Mouse (Mus musculus): ENCODE results near the gene Rarres1. TPM values are rescaled to one million over a fixed set of nuclear protein-coding genes. Genes with fewer than 3 reads are reported as not detected.

The Rarres1 gene
- total and polyA plus RNA-seq, 3 experiments, result not detected

DNA sequence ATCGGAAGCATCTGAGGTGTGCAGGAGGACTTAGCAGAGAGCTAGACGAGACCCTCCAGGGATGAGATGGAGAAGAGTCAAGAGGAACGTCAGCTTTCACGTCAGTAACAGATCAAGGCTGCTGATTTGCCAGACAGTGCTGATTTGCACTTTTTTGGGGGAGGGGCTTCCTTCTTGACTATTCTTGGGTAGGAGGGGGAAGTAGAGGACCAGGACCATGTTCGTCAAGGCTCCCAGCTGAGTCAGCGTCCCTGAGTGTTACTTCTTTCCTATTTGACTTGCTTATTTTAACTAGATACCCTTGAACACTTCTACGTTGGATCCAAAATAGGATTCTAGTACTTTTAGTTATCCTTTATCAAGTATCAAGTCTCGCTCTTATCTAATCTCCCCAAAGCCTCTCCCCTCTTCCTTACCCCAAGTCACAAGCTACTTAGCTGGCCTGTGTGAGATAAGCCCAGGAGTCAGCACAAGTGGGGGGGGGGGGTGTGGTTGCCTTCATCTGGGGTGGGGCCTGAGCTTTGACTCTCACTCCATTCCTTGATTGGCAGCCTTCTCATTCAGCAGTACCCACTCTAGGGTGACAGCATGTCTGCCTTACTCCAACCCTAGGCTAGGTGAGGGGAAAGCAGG is 16.4 kb downstream of the Rarres1 start:
- H3K36me3 ChIP-seq (ENCODE audit: control insufficient read depth in 1 of 2, insufficient read depth in 2 of 2, low read length in 2 of 2), result peaks cover 0 to 5% of the 10 kb centered on the region in 2 experiments; a peak in 1 of 4 replicates
- no peaks in the 10 kb centered on the region for H3K9me3 ChIP-seq (replicated peaks; ENCODE audit: insufficient read depth, low read length)
- peak overlapping the region; percentile 64 for H3K27ac ChIP-seq (ENCODE audit: control insufficient read depth, low read depth, low read length)
- 0 out of 2 replicates have a peak overlapping the region, but pooled peaks have one; percentile 4 for H3K9ac ChIP-seq (ENCODE audit: control insufficient read depth, low read depth, low read length, poor library complexity, severe bottlenecking)
- peaks cover 0 to 17% of the 10 kb centered on the region in 2 experiments; a peak in 2 of 4 replicates for H3K4me1 ChIP-seq (ENCODE audit: control insufficient read depth in 1 of 2, insufficient read depth in 2 of 2, low read length in 2 of 2)
- TF ChIP-seq CHD1 (IDR thresholded peaks at IDR 0.05; ENCODE audit: low read depth, low read length), result no peak
- peak; percentile 85 for TF ChIP-seq GATA1 (IDR thresholded peaks at IDR 0.05; ENCODE audit: low read depth, low read length)
- TF ChIP-seq TCF12 (IDR thresholded peaks at IDR 0.05; ENCODE audit: low read depth, low read length), result peak; percentile 84
- no peak for TF ChIP-seq UBTF (IDR thresholded peaks at IDR 0.05; ENCODE audit: borderline replicate concordance, insufficient read depth, low read depth, low read length)
- no peak for TF ChIP-seq HCFC1 (IDR thresholded peaks at IDR 0.05; ENCODE audit: low read depth, low read length)
- peak; percentile 61 for TF ChIP-seq RCOR1 (IDR thresholded peaks at IDR 0.05; ENCODE audit: low read depth, low read length)
- TF ChIP-seq KAT2A (conservative IDR thresholded peaks at IDR 0.05; ENCODE audit: low read depth, low read length), result no peak
- TF ChIP-seq GABPA (IDR thresholded peaks at IDR 0.05; ENCODE audit: low read depth, low read length), result no peak
- TF ChIP-seq EP300 (IDR thresholded peaks at IDR 0.05; ENCODE audit: low read depth in 1 of 2, low read length in 2 of 2), result peak; percentile 67 to 82
- TF ChIP-seq MYB (IDR thresholded peaks at IDR 0.05; ENCODE audit: low read depth, low read length), result no peak
- no peak for TF ChIP-seq ELF1 (IDR thresholded peaks at IDR 0.05; ENCODE audit: low read depth, low read length)
- peak; percentile 18; the same call in 1 of the 2 replicates for TF ChIP-seq TAL1 (IDR thresholded peaks at IDR 0.05; ENCODE audit: low read length)
- no peak for TF ChIP-seq MAFK (IDR thresholded peaks at IDR 0.05; ENCODE audit: borderline replicate concordance, low read depth, low read length)
- peak; percentile 77; the same call in 1 of the 2 replicates for TF ChIP-seq BHLHE40 (IDR thresholded peaks at IDR 0.05; ENCODE audit: borderline replicate concordance, low read depth, low read length)
- TF ChIP-seq MYC (IDR thresholded peaks at IDR 0.05; ENCODE audit: low read depth, low read length), result no peak
- no peak for TF ChIP-seq RAD21 (IDR thresholded peaks at IDR 0.05; ENCODE audit: low read depth, low read length)
- no peak for TF ChIP-seq POLR2AphosphoS5 (IDR thresholded peaks at IDR 0.05; ENCODE audit: borderline replicate concordance, low read depth, low read length)
- no peak for TF ChIP-seq ZNF384 (IDR thresholded peaks at IDR 0.05; ENCODE audit: low read depth, low read length)
- TF ChIP-seq SMC3 (IDR thresholded peaks at IDR 0.05; ENCODE audit: low read depth, low read length), result no peak
- TF ChIP-seq ZC3H11A (IDR thresholded peaks at IDR 0.05; ENCODE audit: low read depth, low read length), result no peak
- peak; percentile 70 for TF ChIP-seq ETS1 (IDR thresholded peaks at IDR 0.05; ENCODE audit: low read depth, low read length)
- TF ChIP-seq USF2 (IDR thresholded peaks at IDR 0.05; ENCODE audit: borderline replicate concordance in 1 of 2, insufficient read depth in 1 of 2, low read depth in 1 of 2, low read length in 2 of 2), result no peak
- no peaks in the 10 kb centered on the region for H3K79me2 ChIP-seq (ENCODE audit: control insufficient read depth, insufficient read depth, low read length, poor library complexity)
- peak; percentile 74 for DNase-seq (ENCODE audit: low read depth, low spot score)
- H3K27me3 ChIP-seq (ENCODE audit: control insufficient read depth in 1 of 2, insufficient read depth in 2 of 2, low read length in 2 of 2), result no peaks in the 10 kb centered on the region
- H3K4me3 ChIP-seq (ENCODE audit: control insufficient read depth in 1 of 2, insufficient read depth in 1 of 2, low read depth in 2 of 2, low read length in 2 of 2), result peak overlapping the region; percentile 11 to 35; a peak in 3 of 4 replicates
